Mouse (Mus musculus): ENCODE data around the gene Zfp61. TPM values are rescaled to one million over a fixed set of nuclear protein-coding genes. Genes with fewer than 3 reads are reported as not detected.

The Zfp61 gene
- 44.8 and 45.5 TPM in 2 replicates for polyA plus RNA-seq (2012; rRNA removed)

GRCm38 (mm10) chr7:24300771-24301282, at the start of gene Zfp61:
Gene Zfp61, minus strand, starts transcription at chr7:24301232.

GRCm38 (mm10) chr7:24348896-24349295, 47.9 kb upstream of the Zfp61 start, which contains the start of gene Lypd5:
Gene Lypd5, plus strand, starts transcription at chr7:24349196.

GRCm38 (mm10) chr7:24333304-24333986, 32.4 kb upstream of the Zfp61 start, which contains the start of gene Tescl:
Gene Tescl, minus strand, starts transcription at chr7:24333936.

GRCm38 (mm10) chr7:24316567-24317092, 15.6 kb upstream of the Zfp61 start, which contains the start of gene Zfp94:
Gene Zfp94, minus strand, starts transcription at chr7:24316666.

GRCm38 (mm10) chr7:24270288-24270672, 30.8 kb downstream of the Zfp61 start, which contains the start of gene Zfp93:
Gene Zfp93, plus strand, starts transcription at chr7:24270420.

GRCm38 (mm10) chr7:24254633-24255474, 46.2 kb downstream of the Zfp61 start, which contains the start of gene Zfp108:
Gene Zfp108, plus strand, starts transcription at chr7:24254794.

Other genes starting within 250 kb of the Zfp61 start
- gene Vmn1r183, start 248.0 kb downstream of the Zfp61 start, polyA plus RNA-seq (2012; rRNA removed), result not detected in 2 replicates
- 33.7 and 35.4 TPM in 2 replicates for gene Zfp180, start 219.3 kb downstream of the Zfp61 start, polyA plus RNA-seq (2012; rRNA removed)
- gene Zfp112, start 188.9 kb downstream of the Zfp61 start, polyA plus RNA-seq (2012; rRNA removed), result 6.0 and 6.2 TPM in 2 replicates
- gene Zfp235, start 167.1 kb downstream of the Zfp61 start, polyA plus RNA-seq (2012; rRNA removed), result 16.7 and 17.2 TPM in 2 replicates
- gene Zfp114, start 126.2 kb downstream of the Zfp61 start, polyA plus RNA-seq (2012; rRNA removed), result 2.2 and 2.5 TPM in 2 replicates
- gene Zfp111, start 89.8 kb downstream of the Zfp61 start, polyA plus RNA-seq (2012; rRNA removed), result 5.0 and 5.3 TPM in 2 replicates
- gene Zfp109, start 63.7 kb downstream of the Zfp61 start, polyA plus RNA-seq (2012; rRNA removed), result 3.3 and 3.7 TPM in 2 replicates
- gene Zfp108, start 46.4 kb downstream of the Zfp61 start, polyA plus RNA-seq (2012; rRNA removed), result 3.5 and 3.7 TPM in 2 replicates
- gene Zfp93, start 30.8 kb downstream of the Zfp61 start, polyA plus RNA-seq (2012; rRNA removed), result 7.4 and 7.7 TPM in 2 replicates
- 22.7 and 24.5 TPM in 2 replicates for gene Zfp94, start 15.4 kb upstream of the Zfp61 start, polyA plus RNA-seq (2012; rRNA removed)
- gene Tescl, start 32.7 kb upstream of the Zfp61 start, polyA plus RNA-seq (2012; rRNA removed), result 0.09 and 0.11 TPM in 2 replicates
- gene Lypd5, start 48.0 kb upstream of the Zfp61 start, polyA plus RNA-seq (2012; rRNA removed), result not detected in 2 replicates
- 0.88 and 2.0 TPM in 2 replicates for gene Kcnn4, start 69.0 kb upstream of the Zfp61 start, polyA plus RNA-seq (2012; rRNA removed)
- 61.7 and 66.7 TPM in 2 replicates for gene Smg9, start 98.4 kb upstream of the Zfp61 start, polyA plus RNA-seq (2012; rRNA removed)
- not detected in 2 replicates for gene Irgc1, start 151.1 kb upstream of the Zfp61 start, polyA plus RNA-seq (2012; rRNA removed)
- gene Plaur, start 161.3 kb upstream of the Zfp61 start, polyA plus RNA-seq (2012; rRNA removed), result 2.0 and 3.5 TPM in 2 replicates
- gene Cadm4, start 180.8 kb upstream of the Zfp61 start, polyA plus RNA-seq (2012; rRNA removed), result 219 and 267 TPM in 2 replicates
- gene Zfp428, start 205.8 kb upstream of the Zfp61 start, polyA plus RNA-seq (2012; rRNA removed), result 237 and 300 TPM in 2 replicates
- not detected in 2 replicates for gene AC161166.1, start 211.2 kb upstream of the Zfp61 start, polyA plus RNA-seq (2012; rRNA removed)
- 40.1 and 42.5 TPM in 2 replicates for gene Irgq, start 229.5 kb upstream of the Zfp61 start, polyA plus RNA-seq (2012; rRNA removed)
- gene Pinlyp, start 244.9 kb upstream of the Zfp61 start, polyA plus RNA-seq (2012; rRNA removed), result 0.15 and 0.32 TPM in 2 replicates
- 87.2 and 95.1 TPM in 2 replicates for gene Xrcc1, start 245.1 kb upstream of the Zfp61 start, polyA plus RNA-seq (2012; rRNA removed)